Mouse (Mus musculus) layer of hippocampus, adult 9-11 months (tissue): Measurements from ENCODE around the gene Ugt1a8.

Source experiments
- DNase-seq: peaks from one replicate; pipeline ENCODE4 v3.0.0; 2022

The Ugt1a8 gene

DNA sequence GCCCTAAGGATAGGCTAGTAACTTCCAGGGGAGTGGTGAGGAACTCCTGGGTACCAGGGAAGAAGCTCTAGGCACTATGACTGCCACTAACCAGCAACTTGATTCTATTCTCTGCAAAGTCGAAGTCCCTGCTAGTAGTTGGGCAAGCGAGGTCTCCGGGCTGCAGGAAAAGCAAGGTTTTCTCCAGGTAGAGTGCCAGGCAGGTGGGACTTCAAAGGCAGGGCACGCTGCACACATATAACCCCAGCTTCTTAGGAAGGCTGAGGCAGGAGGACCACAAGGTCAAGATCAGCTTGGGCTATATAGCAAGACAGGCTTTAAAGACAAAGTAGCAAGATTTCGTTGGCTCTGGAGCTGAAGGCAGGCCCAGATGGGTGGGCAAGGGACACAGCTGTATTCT is 176.2 kb downstream of the Ugt1a8 start:
- DNase-seq: no peak

DNA sequence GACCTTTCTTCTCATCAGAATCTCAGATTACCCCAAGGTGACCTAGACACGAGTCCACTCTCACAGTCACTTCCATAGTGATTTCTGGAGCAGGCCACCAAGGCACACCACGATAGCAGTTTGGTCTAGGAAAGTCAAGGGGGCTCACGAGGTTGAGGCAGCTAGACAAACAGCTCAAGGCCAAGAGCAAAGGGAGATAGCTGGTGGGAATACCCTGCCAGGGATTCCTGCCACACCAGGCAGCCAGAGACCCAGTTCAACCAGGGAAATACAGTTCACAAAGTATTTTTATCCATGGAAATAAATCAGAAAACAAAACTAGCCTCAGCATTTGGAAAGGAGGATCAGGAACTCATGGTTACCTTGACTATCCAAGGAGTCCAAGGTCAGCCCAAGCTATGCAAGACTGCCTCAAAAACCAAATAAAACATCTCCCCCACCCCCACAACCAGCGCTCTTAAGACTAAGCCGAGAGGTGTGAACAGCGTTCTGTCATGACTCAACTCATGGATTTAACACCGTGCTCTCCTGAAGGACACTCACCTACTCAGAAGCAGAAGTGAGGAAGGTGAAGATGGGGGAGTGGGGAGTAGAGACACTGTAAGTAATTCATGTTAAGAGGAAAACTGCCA is 176.7 kb downstream of the Ugt1a8 start:
- DNase-seq: no peak

DNA sequence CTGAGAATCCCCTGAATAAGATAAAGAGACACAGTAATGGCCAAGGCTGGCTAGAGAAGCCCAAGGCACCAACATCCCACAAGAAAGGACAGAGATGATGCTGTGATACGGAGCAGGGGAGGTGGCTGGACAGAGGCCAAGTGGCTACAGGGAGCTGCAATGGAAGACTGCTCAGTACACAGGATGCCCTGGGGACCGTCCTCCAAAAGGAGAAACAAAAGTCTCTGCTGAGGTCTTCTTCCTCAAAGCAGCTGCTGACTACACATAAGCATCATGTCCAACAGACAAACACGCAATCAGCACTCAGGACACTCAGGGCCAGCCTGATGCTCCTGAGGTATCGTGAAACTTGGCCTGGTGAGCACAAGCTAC is 177.2 kb downstream of the Ugt1a8 start:
- no peak for DNase-seq

DNA sequence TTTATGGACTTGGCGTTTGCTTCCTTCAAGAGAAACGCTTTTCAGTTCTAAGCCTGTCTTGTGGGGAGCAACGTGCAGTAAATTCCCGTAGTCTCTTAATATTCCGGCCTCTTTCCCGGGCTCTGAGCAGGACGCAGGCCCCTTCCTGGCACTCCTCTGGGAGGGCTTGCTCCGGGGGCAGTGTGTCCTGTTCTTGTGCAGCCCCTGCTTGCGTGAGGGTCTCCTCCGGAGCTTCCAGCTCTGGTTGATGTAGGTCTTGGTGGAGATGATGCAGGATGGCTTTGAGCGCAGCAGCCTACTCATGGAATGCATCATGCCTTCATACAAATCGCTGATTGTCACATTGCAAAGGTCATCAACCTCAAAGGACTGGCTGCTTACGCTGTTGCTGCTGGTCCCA is 178.5 kb downstream of the Ugt1a8 start:
- no peak for DNase-seq

DNA sequence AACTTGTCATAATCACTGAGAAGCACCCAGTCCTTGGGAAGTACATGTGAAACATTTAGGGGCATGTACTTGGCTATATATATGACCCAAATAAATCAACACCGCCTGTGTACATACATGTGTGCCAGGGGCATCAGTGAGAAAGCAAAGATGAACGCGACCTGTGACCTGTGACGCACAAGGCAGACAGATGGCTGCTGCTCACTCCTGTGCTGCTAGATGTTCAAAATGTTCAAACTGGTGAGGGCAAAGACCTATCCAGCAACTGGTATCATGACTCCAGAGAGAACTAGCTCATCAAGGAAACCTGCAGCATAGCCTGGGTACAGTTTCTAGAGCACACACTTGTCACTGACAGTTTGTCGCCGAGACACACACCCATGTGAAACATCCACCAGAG is 179.9 kb downstream of the Ugt1a8 start:
- DNase-seq: no peak

DNA sequence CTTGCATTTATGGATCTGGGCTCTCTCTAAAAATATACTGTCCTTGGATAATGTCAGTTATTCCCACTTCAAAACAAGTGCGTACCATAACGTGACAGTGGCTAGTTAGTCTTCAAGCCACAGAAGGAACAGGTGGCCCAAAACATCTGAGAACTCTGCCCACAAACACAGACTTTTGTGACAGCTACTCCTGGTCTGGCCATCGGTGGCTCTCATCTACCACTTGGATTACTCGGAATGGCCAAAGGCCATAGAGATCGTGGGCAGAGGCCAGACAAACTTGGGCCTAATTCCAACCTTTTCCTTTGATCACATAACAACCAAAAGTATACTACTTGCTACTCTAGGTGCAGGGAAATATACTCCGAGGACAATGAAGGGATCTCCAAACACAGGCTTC is 180.5 kb downstream of the Ugt1a8 start:
- DNase-seq: no peak
